Mouse (Mus musculus) cerebellum, adult 8-10 months (tissue): ENCODE results near the gene Col4a3.
A peak's percentile ranks its signal among the peaks of the same experiment; 100 is the strongest.

ENCODE experiments used
- DNase-seq: peaks from one replicate; pipeline ENCODE4 v3.0.0; 2022

Col4a3 gene

GRCm38 (mm10) chr1:82586713-82587399 lies at the start of gene Col4a3, which contains the start of gene Col4a4:
Gene Col4a3, plus strand, starts transcription at chr1:82586921.
Gene Col4a4, minus strand, starts transcription at chr1:82586849.
- peak; percentile 34 for DNase-seq

GRCm38 (mm10) chr1:82537848-82538247 lies 48.9 kb upstream of the Col4a3 start:
- no peak for DNase-seq

GRCm38 (mm10) chr1:82540056-82540455 lies 46.7 kb upstream of the Col4a3 start:
- no peak for DNase-seq

GRCm38 (mm10) chr1:82543934-82544333 lies 42.8 kb upstream of the Col4a3 start:
- no peak for DNase-seq

- DNase-seq: no peak
Measured at GRCm38 (mm10) chr1:82544419-82545185, 42.1 kb upstream of the Col4a3 start.

GRCm38 (mm10) chr1:82545199-82545960 lies 41.3 kb upstream of the Col4a3 start:
- DNase-seq: no peak

- DNase-seq: peak; percentile 8
Measured at GRCm38 (mm10) chr1:82554443-82554850, 32.3 kb upstream of the Col4a3 start.

GRCm38 (mm10) chr1:82554889-82555288 lies 31.8 kb upstream of the Col4a3 start:
- DNase-seq: no peak

- DNase-seq: no peak
Measured at GRCm38 (mm10) chr1:82560223-82560622, 26.5 kb upstream of the Col4a3 start.

- no peak for DNase-seq
Measured at GRCm38 (mm10) chr1:82569405-82569804, 17.3 kb upstream of the Col4a3 start.

- no peak for DNase-seq
Measured at GRCm38 (mm10) chr1:82571758-82572157, 15.0 kb upstream of the Col4a3 start.

- DNase-seq: no peak
Measured at GRCm38 (mm10) chr1:82575681-82576080, 11.0 kb upstream of the Col4a3 start.

GRCm38 (mm10) chr1:82576182-82576581 lies 10.5 kb upstream of the Col4a3 start:
- DNase-seq: no peak

GRCm38 (mm10) chr1:82577339-82577738 lies 9.4 kb upstream of the Col4a3 start:
- no peak for DNase-seq

GRCm38 (mm10) chr1:82577915-82578314 lies 8.8 kb upstream of the Col4a3 start:
- DNase-seq: no peak

- no peak for DNase-seq
Measured at GRCm38 (mm10) chr1:82578320-82578719, 8.4 kb upstream of the Col4a3 start.

- DNase-seq: no peak
Measured at GRCm38 (mm10) chr1:82585981-82586380, 740 bp upstream of the Col4a3 start.

GRCm38 (mm10) chr1:82590266-82590665 lies 3.5 kb downstream of the Col4a3 start:
- DNase-seq: no peak

- no peak for DNase-seq
Measured at GRCm38 (mm10) chr1:82596864-82597596, 10.3 kb downstream of the Col4a3 start.

GRCm38 (mm10) chr1:82603198-82603950 lies 16.7 kb downstream of the Col4a3 start:
- no peak for DNase-seq

- DNase-seq: no peak
Measured at GRCm38 (mm10) chr1:82605347-82605746, 18.6 kb downstream of the Col4a3 start.

GRCm38 (mm10) chr1:82605856-82606255 lies 19.1 kb downstream of the Col4a3 start:
- no peak for DNase-seq
